Mouse (Mus musculus): Measurements from ENCODE around the gene Lgi1. TPM values are rescaled to one million over a fixed set of nuclear protein-coding genes. Genes with fewer than 3 reads are reported as not detected.

Lgi1 gene
- polyA plus RNA-seq, 2 experiments: 0.03 TPM; not detected in 1

DNA sequence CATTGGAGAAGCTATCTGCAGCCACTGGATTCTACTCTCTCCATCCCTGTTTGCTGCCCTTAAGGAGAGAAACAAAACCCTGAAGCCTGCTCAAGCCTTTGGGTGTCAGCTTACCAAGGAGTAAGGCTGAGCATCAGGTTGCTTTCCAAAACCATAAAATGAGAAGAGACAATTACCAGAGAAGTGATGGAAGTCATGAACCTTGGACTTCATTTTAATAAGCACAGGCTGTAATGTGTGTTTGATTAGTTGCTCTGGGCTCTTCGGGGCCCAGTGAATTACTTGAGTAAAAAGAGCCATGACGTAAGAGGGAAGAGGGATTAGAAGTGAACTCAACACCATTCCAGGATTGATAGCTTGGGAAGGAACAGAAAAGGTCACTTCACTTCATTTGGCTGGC, 18.1 kb downstream of the Lgi1 start:
- H3K4me3 ChIP-seq (ENCODE audit: insufficient read depth in 1 of 2, low read depth in 2 of 2, low read length in 2 of 2): no peak overlapping the region
- no peak for TF ChIP-seq EP300 (IDR thresholded peaks at IDR 0.05; ENCODE audit: low read depth)
- no peak for TF ChIP-seq CTCF (IDR thresholded peaks at IDR 0.05; ENCODE audit: low read depth)
- H3K36me3 ChIP-seq (replicated peaks; ENCODE audit: control insufficient read depth, insufficient read depth, low read depth): no peaks in the 10 kb centered on the region
- whole genome bisulfite sequencing (ENCODE audit: insufficient replicate concordance): 60% methylated on average over 2 of the region's 2 CpGs
- no peaks in the 10 kb centered on the region for H3K4me1 ChIP-seq (replicated peaks; ENCODE audit: control insufficient read depth in 2 of 2, insufficient read depth in 2 of 2, low read length in 1 of 2)
- ATAC-seq (ENCODE audit: insufficient read depth): no peak
- DNase-seq (ENCODE audit: low read depth in 3 of 3, low spot score in 3 of 3): no peak
- H3K4me2 ChIP-seq (ENCODE audit: low read depth): no peak overlapping the region
- H3K27ac ChIP-seq: no peak overlapping the region
- H3K9ac ChIP-seq (replicated peaks): no peak overlapping the region
- no peaks in the 10 kb centered on the region for H3K9me3 ChIP-seq (ENCODE audit: control insufficient read depth, low read length)
- H3K27me3 ChIP-seq (ENCODE audit: control insufficient read depth, insufficient read depth, low read length): no peaks in the 10 kb centered on the region

DNA sequence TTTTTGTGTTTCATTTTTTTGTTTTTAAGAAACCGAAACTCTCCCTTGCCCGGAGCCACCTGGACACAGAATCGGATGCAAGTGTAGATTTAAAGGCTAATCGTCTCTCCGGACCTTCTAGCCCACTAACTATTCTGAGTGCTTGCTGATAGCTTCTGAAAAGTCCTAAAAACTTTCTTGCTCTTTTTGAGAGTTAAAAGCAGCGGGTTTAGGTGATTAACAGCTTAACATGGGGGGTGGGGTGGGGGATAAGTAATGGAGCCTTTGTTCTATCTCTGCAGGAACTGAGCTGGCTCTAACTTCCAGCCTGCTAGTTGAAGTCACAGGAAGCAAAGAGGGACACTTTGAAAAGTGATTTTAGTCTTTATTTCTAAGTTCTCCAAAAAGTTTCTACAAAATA, 24.2 kb downstream of the Lgi1 start:
- no peaks in the 10 kb centered on the region for H3K36me3 ChIP-seq (replicated peaks; ENCODE audit: control insufficient read depth, insufficient read depth, low read depth)
- H3K27me3 ChIP-seq (ENCODE audit: control insufficient read depth, insufficient read depth, low read length): no peaks in the 10 kb centered on the region
- H3K4me1 ChIP-seq (replicated peaks; ENCODE audit: control insufficient read depth in 2 of 2, insufficient read depth in 2 of 2, low read length in 1 of 2): no peaks in the 10 kb centered on the region
- H3K4me2 ChIP-seq (ENCODE audit: low read depth): no peak overlapping the region
- TF ChIP-seq EP300 (IDR thresholded peaks at IDR 0.05; ENCODE audit: low read depth): no peak
- TF ChIP-seq CTCF (IDR thresholded peaks at IDR 0.05; ENCODE audit: low read depth): no peak
- DNase-seq (ENCODE audit: low read depth in 3 of 3, low spot score in 3 of 3) (no peak), ATAC-seq (ENCODE audit: insufficient read depth) (no peak)
- no peak overlapping the region for H3K27ac ChIP-seq
- H3K9me3 ChIP-seq (ENCODE audit: control insufficient read depth, low read length): no peaks in the 10 kb centered on the region
- WGBS (ENCODE audit: insufficient replicate concordance): 61% methylated on average over 6 of the region's 6 CpGs
- no peak overlapping the region for H3K4me3 ChIP-seq (ENCODE audit: insufficient read depth in 1 of 2, low read depth in 2 of 2, low read length in 2 of 2)
- H3K9ac ChIP-seq (replicated peaks): no peak overlapping the region

DNA sequence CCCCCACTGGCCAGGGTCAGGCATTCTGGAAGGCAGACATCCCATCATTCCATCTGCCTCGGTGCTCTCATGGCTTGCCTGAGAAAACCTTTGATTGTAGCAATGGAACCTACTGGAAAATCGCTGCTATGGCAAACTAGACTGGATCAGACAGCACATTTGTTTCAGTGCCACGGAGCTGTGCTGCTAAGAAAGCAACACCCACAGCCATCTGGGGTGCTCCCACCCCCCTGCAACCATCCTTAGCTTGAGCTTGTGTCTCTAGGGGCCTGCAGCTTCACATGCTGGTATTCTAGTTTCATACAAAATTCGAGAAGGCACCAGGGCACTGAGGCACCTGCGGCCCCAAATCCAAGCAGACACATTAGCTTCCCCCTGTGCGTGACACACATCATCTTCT, 27.1 kb downstream of the Lgi1 start:
- H3K36me3 ChIP-seq (replicated peaks; ENCODE audit: control insufficient read depth, insufficient read depth, low read depth): no peaks in the 10 kb centered on the region
- no peak for DNase-seq (ENCODE audit: low read depth in 3 of 3, low spot score in 3 of 3)
- no peak overlapping the region for H3K9ac ChIP-seq (replicated peaks)
- no peak for ATAC-seq (ENCODE audit: insufficient read depth)
- no peak overlapping the region for H3K4me3 ChIP-seq (ENCODE audit: insufficient read depth in 1 of 2, low read depth in 2 of 2, low read length in 2 of 2)
- TF ChIP-seq CTCF (IDR thresholded peaks at IDR 0.05; ENCODE audit: low read depth) (no peak), EP300 (IDR thresholded peaks at IDR 0.05; ENCODE audit: low read depth) (no peak)
- no peaks in the 10 kb centered on the region for H3K9me3 ChIP-seq (ENCODE audit: control insufficient read depth, low read length)
- H3K27me3 ChIP-seq (ENCODE audit: control insufficient read depth, insufficient read depth, low read length): no peaks in the 10 kb centered on the region
- H3K4me2 ChIP-seq (ENCODE audit: low read depth): no peak overlapping the region
- H3K27ac ChIP-seq: no peak overlapping the region
- 52% methylated on average over 6 of the region's 6 CpGs for WGBS (ENCODE audit: insufficient replicate concordance)
- no peaks in the 10 kb centered on the region for H3K4me1 ChIP-seq (replicated peaks; ENCODE audit: control insufficient read depth in 2 of 2, insufficient read depth in 2 of 2, low read length in 1 of 2)

DNA sequence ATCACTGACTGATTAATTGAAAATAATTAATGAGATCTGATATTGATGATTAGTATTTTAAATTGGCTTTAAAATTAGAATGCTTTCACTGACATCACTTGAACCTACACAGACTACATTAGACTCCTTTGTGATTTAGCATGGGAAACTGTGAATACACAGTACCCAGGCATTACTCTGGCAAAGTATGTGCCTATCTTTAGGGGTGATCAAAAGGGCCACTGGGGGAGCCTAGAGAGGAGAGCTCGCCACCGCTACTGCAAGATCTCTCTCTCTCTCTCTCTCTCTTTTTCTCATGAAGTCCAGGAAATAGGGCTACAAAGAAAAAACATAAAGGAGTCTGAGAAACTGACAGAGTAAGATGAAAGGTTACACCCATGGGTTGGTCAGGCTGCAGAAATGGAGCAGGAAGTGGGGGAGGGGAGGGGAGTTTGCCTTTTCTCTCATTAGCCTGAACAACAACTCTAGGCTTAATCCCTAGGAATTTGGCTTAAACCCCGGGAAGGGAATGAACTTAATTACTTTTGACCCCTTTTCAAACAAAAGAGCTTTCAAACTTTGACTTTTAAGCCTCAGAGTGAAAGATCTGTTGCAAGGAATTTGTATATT, 33.8 kb downstream of the Lgi1 start:
- Histone ChIP-seq H3K4me2 (ENCODE audit: low read depth) (no peak overlapping the region), H3K27ac (no peak overlapping the region), H3K4me3 (ENCODE audit: insufficient read depth in 1 of 2, low read depth in 2 of 2, low read length in 2 of 2) (no peak overlapping the region), H3K36me3 (replicated peaks; ENCODE audit: control insufficient read depth, insufficient read depth, low read depth) (no peaks in the 10 kb centered on the region), H3K4me1 (replicated peaks; ENCODE audit: control insufficient read depth in 2 of 2, insufficient read depth in 2 of 2, low read length in 1 of 2) (no peaks in the 10 kb centered on the region), H3K9ac (replicated peaks) (no peak overlapping the region), H3K27me3 (ENCODE audit: control insufficient read depth, insufficient read depth, low read length) (no peaks in the 10 kb centered on the region), H3K9me3 (ENCODE audit: control insufficient read depth, low read length) (no peaks in the 10 kb centered on the region)
- TF ChIP-seq EP300 (IDR thresholded peaks at IDR 0.05; ENCODE audit: low read depth): no peak
- ATAC-seq (ENCODE audit: insufficient read depth) (no peak), DNase-seq (ENCODE audit: low read depth in 3 of 3, low spot score in 3 of 3) (no peak)
- WGBS (ENCODE audit: insufficient replicate concordance): 22% methylated on average over 3 of the region's 3 CpGs

DNA sequence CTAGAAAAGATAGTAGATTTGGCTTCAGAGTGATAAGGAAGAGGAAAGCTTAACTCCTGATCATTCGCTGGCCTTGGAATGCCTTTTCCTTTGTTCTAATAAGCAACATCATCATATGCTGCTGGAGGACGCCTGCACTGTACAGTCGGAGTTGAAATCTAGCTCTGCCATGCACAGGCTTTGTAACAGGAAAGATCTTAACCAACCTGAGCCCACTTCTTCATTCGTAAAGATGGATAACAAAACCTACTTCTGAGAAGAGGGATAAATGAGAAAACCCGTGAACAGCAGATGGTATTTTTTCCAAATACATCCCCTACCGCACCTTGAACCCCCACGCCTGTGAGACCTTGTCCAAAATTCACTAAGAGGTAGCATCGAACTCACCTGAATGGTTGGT, 43.8 kb downstream of the Lgi1 start:
- Histone ChIP-seq H3K4me3 (ENCODE audit: insufficient read depth in 1 of 2, low read depth in 2 of 2, low read length in 2 of 2) (no peak overlapping the region), H3K27ac (no peak overlapping the region), H3K27me3 (ENCODE audit: control insufficient read depth, insufficient read depth, low read length) (no peaks in the 10 kb centered on the region), H3K4me1 (replicated peaks; ENCODE audit: control insufficient read depth in 2 of 2, insufficient read depth in 2 of 2, low read length in 1 of 2) (no peaks in the 10 kb centered on the region), H3K9me3 (ENCODE audit: control insufficient read depth, low read length) (no peaks in the 10 kb centered on the region), H3K4me2 (ENCODE audit: low read depth) (no peak overlapping the region), H3K36me3 (replicated peaks; ENCODE audit: control insufficient read depth, insufficient read depth, low read depth) (no peaks in the 10 kb centered on the region), H3K9ac (replicated peaks) (no peak overlapping the region)
- ATAC-seq (ENCODE audit: insufficient read depth) (no peak), DNase-seq (ENCODE audit: low read depth in 3 of 3, low spot score in 3 of 3) (no peak)
- TF ChIP-seq EP300 (IDR thresholded peaks at IDR 0.05; ENCODE audit: low read depth) (no peak), CTCF (IDR thresholded peaks at IDR 0.05; ENCODE audit: low read depth) (no peak)
- WGBS (ENCODE audit: insufficient replicate concordance): 63% methylated on average over 8 of the region's 8 CpGs

All from liver, embryonic 14.5 days (tissue).